Mouse (Mus musculus): Measurements from ENCODE around the gene Mymx.

DNA sequence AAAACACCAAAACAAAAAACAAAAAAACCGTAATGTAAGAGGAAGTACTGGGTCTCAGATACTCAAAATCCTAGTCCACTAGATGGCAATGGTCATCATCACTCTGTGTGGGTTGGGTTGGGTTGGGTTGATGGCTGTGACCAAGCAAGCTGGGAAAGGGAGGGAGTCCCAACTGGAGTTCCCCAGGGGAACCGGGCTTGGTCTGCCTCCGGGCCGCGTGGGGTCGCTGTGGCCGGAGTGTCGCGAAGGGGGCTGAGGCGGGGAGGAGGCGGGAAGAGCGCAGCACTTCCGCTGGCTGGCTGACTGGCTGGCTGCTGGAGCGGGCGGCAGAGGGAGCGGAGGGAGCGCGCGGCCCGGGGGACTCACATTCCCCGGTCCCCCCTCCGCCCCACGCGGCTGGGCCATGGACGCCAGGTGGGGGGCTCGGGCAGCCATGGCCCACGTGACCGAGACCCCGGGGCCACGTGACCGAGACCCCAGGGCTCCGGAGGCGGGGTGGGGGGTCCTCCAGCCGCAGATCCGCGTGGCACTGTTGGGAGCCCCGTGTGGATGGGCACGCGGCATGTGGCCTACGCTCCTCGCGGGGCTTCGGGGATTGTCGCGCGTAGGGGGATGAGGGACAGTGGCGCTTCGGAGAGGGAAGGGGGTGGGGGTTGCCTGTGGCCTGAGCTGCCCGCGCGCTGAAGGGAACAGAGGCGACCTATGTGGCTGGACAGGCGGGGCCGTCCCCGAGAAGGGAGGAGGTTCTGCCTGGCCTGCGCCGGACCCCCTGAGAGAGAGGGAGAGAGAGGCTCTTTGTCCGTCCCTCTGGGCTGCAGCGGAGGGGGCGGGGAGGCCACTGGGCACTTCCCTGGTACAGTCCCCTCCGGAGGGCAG is 38.0 kb downstream of the Mymx start, which contains the start of gene Slc35b2:
- TF ChIP-seq TCF3 (IDR thresholded peaks at IDR 0.05; ENCODE audit: insufficient read length, low read depth) = no peak
- TF ChIP-seq MYOD1 (IDR thresholded peaks at IDR 0.05; ENCODE audit: control insufficient read depth in 1 of 3, insufficient read length in 2 of 3, low read depth in 2 of 3) = peak in 1 of 3 experiments; percentile 32
- TF ChIP-seq POLR2A (IDR thresholded peaks at IDR 0.05; ENCODE audit: insufficient read length, low read depth) = peak; percentile 97
- no peak for TF ChIP-seq CEBPB (IDR thresholded peaks at IDR 0.05; ENCODE audit: insufficient read depth, poor library complexity, severe bottlenecking)
- no peak for TF ChIP-seq REST (IDR thresholded peaks at IDR 0.05; ENCODE audit: insufficient read depth, insufficient read length)
- TF ChIP-seq E2F4 (IDR thresholded peaks at IDR 0.05; ENCODE audit: insufficient read depth) = peak; percentile 43
- TF ChIP-seq POLR2AphosphoS2 (IDR thresholded peaks at IDR 0.05; ENCODE audit: insufficient read length, low read depth) = peak; percentile 96
- no peak for TF ChIP-seq MAX (IDR thresholded peaks at IDR 0.05; ENCODE audit: low read depth)
